Comparison of ENCODE assay signal across 12 mouse cellular contexts in the genomic region with DNA sequence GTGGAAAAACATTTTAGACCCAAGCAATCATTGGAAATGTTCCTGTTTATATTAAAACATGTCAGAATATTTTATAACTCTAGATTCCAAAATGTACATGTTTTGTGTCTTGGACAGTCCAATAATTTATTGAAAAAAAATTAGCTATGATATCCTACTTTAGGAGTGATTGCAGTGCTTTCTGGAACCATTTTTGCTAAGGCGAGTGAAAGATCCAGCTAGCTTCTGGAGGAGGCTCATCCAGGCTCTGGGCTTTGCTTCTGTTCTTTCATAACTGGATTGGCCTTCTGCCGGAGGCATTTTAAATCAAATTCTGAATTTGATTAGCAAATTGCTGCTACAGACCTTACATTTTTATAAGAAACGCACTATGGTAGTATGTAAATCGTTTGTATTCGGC.
"Had no signal": no experiment of that assay in that cellular context is flagged by ENCODE, and none has a peak within 500 bp of the region (broad histone marks: within the 10 kb centered on the region; RNA-seq: fewer than 3 reads in every experiment).

No protein-coding gene starts in this region.

- DNase-seq: kidney, adult 18-20 months; kidney, postnatal 10 days; kidney, postnatal 4 days; thymus, adult 2 months; thymus, postnatal 25 days had no signal

- H3K27ac ChIP-seq: limb, embryonic 10.5 days; liver, embryonic 15.5 days; macrophage; midbrain, embryonic 15.5 days; neural tube, embryonic 12.5 days had no signal

- ATAC-seq: midbrain, embryonic 15.5 days had no signal

- H3K4me3 ChIP-seq: limb, embryonic 10.5 days; liver, embryonic 15.5 days; megakaryocyte, embryonic 14.5 days; midbrain, embryonic 15.5 days; neural tube, embryonic 12.5 days; stomach, embryonic 15.5 days had no signal
